Mouse (Mus musculus) MEL (cell line): Measurements from ENCODE around the gene Trir. TPM values are rescaled to one million over a fixed set of nuclear protein-coding genes. Genes with fewer than 3 reads are reported as not detected.

ENCODE experiments used
- DNase-seq: peaks from one replicate; pipeline ENCODE4 v3.0.0; 2011; ENCODE audit warnings: low read depth, low spot score
- H3K27ac ChIP-seq: 2 replicates; pipeline ENCODE4 v1.5.1; 2012; ENCODE audit warnings: low read depth, mild to moderate bottlenecking, control low read depth, low read length, moderate library complexity; ENCODE audit not compliant: control insufficient read depth
- H3K27me3 ChIP-seq, 2 experiments: fragments of 150-350 bp in 1 of 2; sonication (generic) in 1 of 2; 2 replicates each; pipeline ENCODE4 v1.6.1; 2012; ENCODE audit warnings: low read length in 2 of 2, mild to moderate bottlenecking in 2 of 2, improper control_type of control experiment in 1 of 2, moderate library complexity in 1 of 2; ENCODE audit not compliant: insufficient read depth in 2 of 2, control insufficient read depth in 1 of 2
- H3K36me3 ChIP-seq, 2 experiments: 2 replicates each; pipeline ENCODE4 v1.6.1; 2012 to 2014; ENCODE audit warnings: low read length in 2 of 2, improper control_type of control experiment in 1 of 2, inconsistent platforms in 1 of 2, mild to moderate bottlenecking in 1 of 2; ENCODE audit not compliant: insufficient read depth in 2 of 2, control insufficient read depth in 1 of 2
- H3K4me1 ChIP-seq, 2 experiments: fragments of 150-350 bp in 1 of 2; sonication (generic) in 1 of 2; 2 replicates each; pipeline ENCODE4 v1.6.1; 2012; ENCODE audit warnings: low read length in 2 of 2, improper control_type of control experiment in 1 of 2, mild to moderate bottlenecking in 1 of 2; ENCODE audit not compliant: insufficient read depth in 2 of 2, control insufficient read depth in 1 of 2
- H3K4me3 ChIP-seq, 2 experiments: fragments of 150-350 bp in 1 of 2; sonication (generic) in 1 of 2; 2 replicates each; pipeline ENCODE4 v1.5.1; 2012; ENCODE audit warnings: low read depth in 2 of 2, low read length in 2 of 2, mild to moderate bottlenecking in 2 of 2, moderate library complexity in 2 of 2, control low read depth in 1 of 2, improper control_type of control experiment in 1 of 2; ENCODE audit not compliant: control insufficient read depth in 1 of 2, insufficient read depth in 1 of 2
- H3K79me2 ChIP-seq: 2 replicates; pipeline ENCODE4 v1.6.1; 2012; ENCODE audit warnings: mild to moderate bottlenecking, low read length, moderate library complexity; ENCODE audit not compliant: control insufficient read depth, poor library complexity, insufficient read depth
- H3K9ac ChIP-seq: 2 replicates; pipeline ENCODE4 v1.6.1; 2012; ENCODE audit warnings: low read depth, mild to moderate bottlenecking, control low read depth, low read length, moderate library complexity; ENCODE audit not compliant: control insufficient read depth, poor library complexity, severe bottlenecking
- H3K9me3 ChIP-seq: fragments of 150-350 bp; sonication (generic); replicated peaks from 2 replicates; pipeline ENCODE4 v1.6.1; 2012; ENCODE audit warnings: mild to moderate bottlenecking, low read length, improper control_type of control experiment, moderate library complexity; ENCODE audit not compliant: insufficient read depth
- BHLHE40 ChIP-seq: IDR thresholded peaks from 2 replicates; pipeline ENCODE4 v1.6.1; 2012; ENCODE audit warnings: low read depth, mild to moderate bottlenecking, inconsistent platforms, low read length, improper control_type of control experiment, borderline replicate concordance
- CHD2 ChIP-seq: IDR thresholded peaks from 2 replicates; pipeline ENCODE4 v1.6.1; 2011; ENCODE audit warnings: low read length, improper control_type of control experiment
- CTCF ChIP-seq, 3 experiments: IDR thresholded peaks in 2 of 3; conservative IDR thresholded peaks in 1 of 3; 2 replicates each; pipeline ENCODE4 v1.5.1; 2011 to 2012; ENCODE audit warnings: low read length in 3 of 3, low read depth in 2 of 3, mild to moderate bottlenecking in 2 of 3, improper control_type of control experiment in 1 of 3, inconsistent platforms in 1 of 3, mixed read lengths in 1 of 3, moderate library complexity in 1 of 3; ENCODE audit not compliant: control insufficient read depth in 1 of 3, insufficient read depth in 1 of 3, poor library complexity in 1 of 3, severe bottlenecking in 1 of 3
- E2F4 ChIP-seq: IDR thresholded peaks from 2 replicates; pipeline ENCODE4 v1.6.1; 2011; ENCODE audit warnings: low read depth, low read length, improper control_type of control experiment, borderline replicate concordance
- ELF1 ChIP-seq: IDR thresholded peaks from 2 replicates; pipeline ENCODE4 v1.6.1; 2014; ENCODE audit warnings: low read depth, mild to moderate bottlenecking, inconsistent platforms, low read length, improper control_type of control experiment, moderate library complexity
- ETS1 ChIP-seq: IDR thresholded peaks from 2 replicates; pipeline ENCODE4 v1.6.1; 2012; ENCODE audit warnings: low read depth, mild to moderate bottlenecking, inconsistent platforms, low read length, improper control_type of control experiment, moderate library complexity
- KAT2A ChIP-seq: conservative IDR thresholded peaks from 2 replicates; pipeline ENCODE4 v1.6.1; 2012; ENCODE audit warnings: low read depth, low read length, improper control_type of control experiment, inconsistent platforms
- MAX ChIP-seq: IDR thresholded peaks from 2 replicates; pipeline ENCODE4 v1.6.1; 2011; ENCODE audit warnings: low read length, improper control_type of control experiment
- MAZ ChIP-seq: IDR thresholded peaks from 2 replicates; pipeline ENCODE4 v1.6.1; 2012; ENCODE audit warnings: low read depth, mild to moderate bottlenecking, inconsistent platforms, low read length, improper control_type of control experiment
- MYB ChIP-seq: IDR thresholded peaks from 2 replicates; pipeline ENCODE4 v1.6.1; 2011; ENCODE audit warnings: mild to moderate bottlenecking, low read depth, low read length, improper control_type of control experiment
- NELFE ChIP-seq: IDR thresholded peaks from 2 replicates; pipeline ENCODE4 v1.6.1; 2011; ENCODE audit warnings: low read depth, low read length, improper control_type of control experiment
- NRF1 ChIP-seq: IDR thresholded peaks from 2 replicates; pipeline ENCODE4 v1.6.1; 2014; ENCODE audit warnings: low read depth, mild to moderate bottlenecking, inconsistent platforms, low read length, improper control_type of control experiment, moderate library complexity; ENCODE audit not compliant: poor library complexity, insufficient read depth, severe bottlenecking
- POLR2A ChIP-seq, 2 experiments: IDR thresholded peaks; 2 replicates each; pipeline ENCODE4 v1.6.1; 2011 to 2012; ENCODE audit warnings: low read length in 2 of 2, mild to moderate bottlenecking in 2 of 2, control low read depth in 1 of 2, improper control_type of control experiment in 1 of 2, low read depth in 1 of 2, moderate library complexity in 1 of 2; ENCODE audit not compliant: control insufficient read depth in 1 of 2, insufficient read depth in 1 of 2, poor library complexity in 1 of 2
- POLR2AphosphoS2 ChIP-seq: IDR thresholded peaks from 2 replicates; pipeline ENCODE4 v1.6.1; 2011; ENCODE audit warnings: low read length, improper control_type of control experiment
- RAD21 ChIP-seq: IDR thresholded peaks from 2 replicates; pipeline ENCODE4 v1.6.1; 2011; ENCODE audit warnings: mild to moderate bottlenecking, low read depth, low read length, improper control_type of control experiment
- RCOR1 ChIP-seq: IDR thresholded peaks from 2 replicates; pipeline ENCODE4 v1.6.1; 2012; ENCODE audit warnings: low read depth, mild to moderate bottlenecking, inconsistent platforms, low read length, improper control_type of control experiment
- SIN3A ChIP-seq: IDR thresholded peaks from 2 replicates; pipeline ENCODE4 v1.6.1; 2012; ENCODE audit warnings: low read length, improper control_type of control experiment, inconsistent platforms
- SMC3 ChIP-seq: IDR thresholded peaks from 2 replicates; pipeline ENCODE4 v1.6.1; 2011; ENCODE audit warnings: low read depth, low read length, improper control_type of control experiment
- TAL1 ChIP-seq: IDR thresholded peaks from 2 replicates; pipeline ENCODE4 v1.6.1; 2012; ENCODE audit warnings: mild to moderate bottlenecking, inconsistent platforms, low read length, moderate library complexity, mixed read lengths
- USF1 ChIP-seq: IDR thresholded peaks from 2 replicates; pipeline ENCODE4 v1.6.1; 2014; ENCODE audit warnings: low read depth, mild to moderate bottlenecking, inconsistent platforms, low read length, improper control_type of control experiment, moderate library complexity
- ZC3H11A ChIP-seq: IDR thresholded peaks from 2 replicates; pipeline ENCODE4 v1.6.1; 2012; ENCODE audit warnings: low read depth, mild to moderate bottlenecking, inconsistent platforms, low read length, improper control_type of control experiment
- ZKSCAN1 ChIP-seq: IDR thresholded peaks from 2 replicates; pipeline ENCODE4 v1.6.1; 2012; ENCODE audit warnings: low read depth, mild to moderate bottlenecking, inconsistent platforms, low read length, improper control_type of control experiment, moderate library complexity
- ZMIZ1 ChIP-seq: IDR thresholded peaks from 2 replicates; pipeline ENCODE4 v1.6.1; 2012; ENCODE audit warnings: low read depth, mild to moderate bottlenecking, inconsistent platforms, low read length, improper control_type of control experiment, moderate library complexity
- ZNF384 ChIP-seq: IDR thresholded peaks from 2 replicates; pipeline ENCODE4 v1.6.1; 2012; ENCODE audit warnings: low read depth, mild to moderate bottlenecking, inconsistent platforms, low read length, improper control_type of control experiment
- polyA plus RNA-seq, 2 experiments: library from polyadenylated mRNA; stranded (reverse) in 1 of 2; unstranded in 1 of 2; fragments of >175 nt in 1 of 2; fragments of >200 nt in 1 of 2; gene quantifications; 2 replicates each; pipeline versions ENCODE4 v1.2.1 to v1.2.4; 2012; ENCODE audit warnings: low replicate concordance in 2 of 2, low read depth in 1 of 2; ENCODE audit not compliant: insufficient read length in 2 of 2, insufficient read depth in 1 of 2, missing spikeins in 1 of 2
- total RNA-seq: library from RNA; depleted of rRNA; stranded (reverse); fragments of 300-350 nt; gene quantifications from 2 replicates; pipeline ENCODE4 v1.2.3, GENCODE M21; 2012

Gene Trir
- total and polyA plus RNA-seq, 3 experiments = 264 to 442 (median 283) TPM

DNA sequence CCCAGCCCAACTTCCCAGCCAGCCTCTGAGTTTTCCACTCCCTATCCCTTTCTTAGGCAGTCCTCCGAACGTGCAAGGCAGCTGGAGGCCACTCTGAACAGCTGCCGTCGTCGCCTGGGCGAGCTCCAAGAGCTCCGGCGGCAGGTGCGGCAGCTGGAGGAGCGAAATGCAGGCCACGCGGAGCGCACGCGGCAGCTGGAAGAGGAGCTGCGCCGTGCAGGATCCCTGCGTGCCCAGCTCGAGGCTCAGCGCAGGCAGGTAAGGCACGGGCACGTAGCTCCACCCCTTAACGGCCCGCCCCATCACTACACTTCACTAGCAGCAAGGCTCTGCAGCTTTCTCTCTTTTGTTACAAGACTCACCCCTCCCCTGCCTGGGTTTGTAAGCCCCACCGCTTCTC, 30.9 kb upstream of the Trir start:
- no peak for TF ChIP-seq KAT2A
- no peak for TF ChIP-seq CHD2
- TF ChIP-seq ETS1 = no peak
- no peak for TF ChIP-seq RCOR1
- no peak for DNase-seq
- H3K4me1 ChIP-seq = peaks cover 0 to 9% of the 10 kb centered on the region in 2 experiments; a peak in 3 of 4 replicates
- H3K27ac ChIP-seq = no peak overlapping the region
- H3K9ac ChIP-seq = no peak overlapping the region
- H3K79me2 ChIP-seq = no peaks in the 10 kb centered on the region
- no peak overlapping the region for H3K4me3 ChIP-seq
- H3K9me3 ChIP-seq = no peaks in the 10 kb centered on the region
- no peaks in the 10 kb centered on the region for H3K27me3 ChIP-seq
- H3K36me3 ChIP-seq = no peaks in the 10 kb centered on the region

GRCm38 (mm10) chr8:84996978-84997377, 29.6 kb upstream of the Trir start:
- H3K4me1 ChIP-seq = peaks cover 0 to 5% of the 10 kb centered on the region in 2 experiments; a peak in 1 of 4 replicates
- DNase-seq = no peak
- no peaks in the 10 kb centered on the region for H3K9me3 ChIP-seq
- no peak overlapping the region for H3K9ac ChIP-seq
- H3K27me3 ChIP-seq = no peaks in the 10 kb centered on the region
- H3K36me3 ChIP-seq = no peaks in the 10 kb centered on the region
- H3K79me2 ChIP-seq = no peaks in the 10 kb centered on the region
- no peak overlapping the region for H3K4me3 ChIP-seq
- no peak overlapping the region for H3K27ac ChIP-seq
- TF ChIP-seq E2F4 (no peak), CHD2 (no peak), ZC3H11A (no peak), SMC3 (no peak), POLR2A (IDR thresholded peaks at IDR 0.05; ENCODE audit: control insufficient read depth in 1 of 2, insufficient read depth in 1 of 2, low read depth in 1 of 2, low read length in 2 of 2, poor library complexity in 1 of 2) (no peak)

DNA sequence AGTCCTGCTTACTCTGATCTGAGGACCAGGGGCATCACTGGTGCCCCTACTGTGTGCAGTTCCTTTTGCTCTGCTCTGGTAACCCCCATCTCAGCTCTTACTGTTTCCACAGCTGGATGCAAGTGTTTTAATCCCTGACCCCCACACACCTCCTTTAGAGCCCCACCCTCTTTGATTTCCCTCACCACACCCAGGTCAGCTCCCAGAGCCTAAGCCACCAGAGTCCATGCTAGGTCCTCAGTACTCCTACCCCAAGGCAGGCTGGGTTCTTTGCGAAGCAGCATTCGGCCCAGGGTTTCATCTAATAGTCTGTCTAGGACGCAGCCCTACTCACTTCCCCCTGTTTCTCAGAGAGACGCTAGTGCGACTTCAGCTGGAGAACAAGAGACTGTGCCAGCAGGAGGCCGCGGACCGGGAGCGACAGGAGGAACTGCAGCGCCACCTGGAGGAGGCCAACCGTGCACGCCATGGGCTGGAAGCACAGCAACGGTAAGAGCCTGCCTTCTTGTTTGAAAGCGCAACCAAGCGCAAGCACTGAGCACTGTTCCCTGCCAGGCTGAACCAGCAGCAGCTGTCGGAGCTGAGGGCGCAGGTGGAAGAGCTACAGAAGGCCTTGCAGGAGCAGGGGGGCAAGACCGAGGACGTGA, 28.9 kb upstream of the Trir start:
- no peaks in the 10 kb centered on the region for H3K9me3 ChIP-seq
- H3K9ac ChIP-seq = peak overlapping the region; percentile 35
- DNase-seq = peak; percentile 97
- no peaks in the 10 kb centered on the region for H3K27me3 ChIP-seq
- peaks cover 0 to 5% of the 10 kb centered on the region in 2 experiments; a peak in 1 of 4 replicates for H3K4me1 ChIP-seq
- no peak overlapping the region; the same call in 1 of the 2 replicates for H3K27ac ChIP-seq
- no peaks in the 10 kb centered on the region for H3K79me2 ChIP-seq
- H3K4me3 ChIP-seq = no peak overlapping the region; a peak in 1 of 4 replicates
- H3K36me3 ChIP-seq = no peaks in the 10 kb centered on the region
- no peak for TF ChIP-seq POLR2AphosphoS2
- peak; percentile 36; the same call in 1 of the 2 replicates for TF ChIP-seq ZKSCAN1
- peak; percentile 43; the same call in 1 of the 2 replicates for TF ChIP-seq RCOR1
- TF ChIP-seq SIN3A = peak; percentile 81
- no peak for TF ChIP-seq MYB
- no peak for TF ChIP-seq POLR2A (IDR thresholded peaks at IDR 0.05; ENCODE audit: control insufficient read depth in 1 of 2, insufficient read depth in 1 of 2, low read depth in 1 of 2, low read length in 2 of 2, poor library complexity in 1 of 2)
- TF ChIP-seq TAL1 = no peak
- TF ChIP-seq USF1 = 0 out of 2 replicates have a peak, but pooled peaks have one; percentile 34
- TF ChIP-seq ELF1 = peak; percentile 65; the same call in 1 of the 2 replicates
- peak; percentile 64; the same call in 1 of the 2 replicates for TF ChIP-seq ETS1
- peak; percentile 53 for TF ChIP-seq MAX
- 0 out of 2 replicates have a peak, but pooled peaks have one; percentile 47 for TF ChIP-seq ZMIZ1
- TF ChIP-seq NELFE = no peak
- TF ChIP-seq ZNF384 = peak; percentile 34; the same call in 1 of the 2 replicates
- TF ChIP-seq BHLHE40 = no peak
- TF ChIP-seq RAD21 = peak; percentile 82
- peak; percentile 63; the same call in 1 of the 2 replicates for TF ChIP-seq MAZ
- TF ChIP-seq E2F4 = no peak
- no peak for TF ChIP-seq NRF1
- TF ChIP-seq CTCF (IDR thresholded peaks at IDR 0.05 in 2 of 3, conservative IDR thresholded peaks at IDR 0.05 in 1 of 3; ENCODE audit: control insufficient read depth in 1 of 3, insufficient read depth in 1 of 3, low read depth in 2 of 3, low read length in 3 of 3, poor library complexity in 1 of 3, severe bottlenecking in 1 of 3) = peak in 2 of 3 experiments; percentile 83 to 97
